Mouse (Mus musculus) activated CD4-positive, CD25-positive, alpha-beta regulatory T cell, adult 9 weeks (primary cell): ENCODE data around the gene Gjc3. TPM values are rescaled to one million over a fixed set of nuclear protein-coding genes. Genes with fewer than 3 reads are reported as not detected.

Source experiments
- polyA plus RNA-seq: library from polyadenylated mRNA; unstranded; fragments of 100-300 nt; shearing (Covaris generic); gene quantifications from one replicate; pipeline ENCODE4 v1.2.1, GENCODE M21; 2017

Gene Gjc3
- not detected for polyA plus RNA-seq

GRCm38 (mm10) chr5:137962945-137963344 lies at the start of gene Gjc3:
Gjc3 (minus strand) TSS chr5:137963098.

DNA sequence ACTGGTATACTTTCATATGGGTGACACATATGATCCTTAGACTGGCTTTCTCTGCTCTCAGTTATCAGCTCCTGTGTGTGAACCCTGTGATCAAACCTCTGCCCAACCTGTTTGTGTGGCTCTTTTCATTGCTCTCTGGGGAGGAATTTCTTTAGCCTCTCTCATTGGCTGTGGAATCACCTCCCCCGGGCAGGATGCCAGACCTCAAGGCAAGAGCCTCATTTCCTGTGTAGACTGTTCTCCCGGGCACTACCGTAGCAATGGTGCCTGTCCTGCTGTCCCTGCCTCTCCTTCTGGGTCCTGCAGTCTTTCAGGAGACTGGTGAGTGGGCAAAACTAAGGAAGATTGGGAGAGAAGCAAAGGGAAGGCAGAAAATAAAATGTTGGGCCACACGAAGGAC lies 18.4 kb upstream of the Gjc3 start, which contains the start of gene Azgp1:
TSS of gene Azgp1 (plus strand) at position 221 of the 400 bp plus-strand sequence.

GRCm38 (mm10) chr5:137921532-137921931 lies 41.4 kb downstream of the Gjc3 start, which contains the start of gene Cyp3a13:
Cyp3a13 (minus strand) TSS chr5:137921619.

Other genes with a start within 250 kb of the Gjc3 start
- 1.7 TPM for gene Nyap1, start 221.5 kb downstream of the Gjc3 start, polyA plus RNA-seq
- gene Tsc22d4, start 217.4 kb downstream of the Gjc3 start, polyA plus RNA-seq: 458 TPM
- gene Ppp1r35, start 184.2 kb downstream of the Gjc3 start, polyA plus RNA-seq: 27.6 TPM
- 17.9 TPM for gene Mepce, start 175.4 kb downstream of the Gjc3 start, polyA plus RNA-seq
- 10.8 TPM for gene Zcwpw1, start 175.3 kb downstream of the Gjc3 start, polyA plus RNA-seq
- gene Pilra, start 126.8 kb downstream of the Gjc3 start, polyA plus RNA-seq: 1.9 TPM
- gene Pilrb1, start 105.0 kb downstream of the Gjc3 start, polyA plus RNA-seq: 0.88 TPM
- 0.77 TPM for gene Pilrb2, start 91.3 kb downstream of the Gjc3 start, polyA plus RNA-seq
- gene Cyp3a13, start 41.5 kb downstream of the Gjc3 start, polyA plus RNA-seq: not detected
- gene Azgp1, start 18.4 kb upstream of the Gjc3 start, polyA plus RNA-seq: not detected
- not detected for gene Smok3a, start 58.2 kb upstream of the Gjc3 start, polyA plus RNA-seq
- gene Smok3b, start 58.3 kb upstream of the Gjc3 start, polyA plus RNA-seq: not detected
- gene Smok3c, start 90.1 kb upstream of the Gjc3 start, polyA plus RNA-seq: not detected
- gene Zkscan1, start 122.0 kb upstream of the Gjc3 start, polyA plus RNA-seq: 24.1 TPM
- 26.3 TPM for gene Zscan21, start 153.8 kb upstream of the Gjc3 start, polyA plus RNA-seq
- gene Zfp113, start 192.6 kb upstream of the Gjc3 start, polyA plus RNA-seq: 23.3 TPM
- gene Cops6, start 198.0 kb upstream of the Gjc3 start, polyA plus RNA-seq: 230 TPM
- gene Ap4m1, start 208.9 kb upstream of the Gjc3 start, polyA plus RNA-seq: 11.0 TPM
- gene Mcm7, start 209.3 kb upstream of the Gjc3 start, polyA plus RNA-seq: 95.0 TPM
- gene Taf6, start 224.4 kb upstream of the Gjc3 start, polyA plus RNA-seq: 57.0 TPM
- 20.8 TPM for gene Cnpy4, start 224.4 kb upstream of the Gjc3 start, polyA plus RNA-seq
- gene Mblac1, start 231.2 kb upstream of the Gjc3 start, polyA plus RNA-seq: 0.56 TPM